Mouse (Mus musculus): ENCODE data around the gene Arhgap1. TPM values are rescaled to one million over a fixed set of nuclear protein-coding genes. Genes with fewer than 3 reads are reported as not detected.
A peak's percentile ranks its signal among the peaks of the same experiment; 100 is the strongest.

Gene Arhgap1
- total RNA-seq, 2 experiments from 2014 or later = 65.8 to 68.0 TPM

- peak; percentile 40 to 57 for DNase-seq (ENCODE audit: low spot score in 2 of 2)
These were observed 46.0 kb downstream of the Arhgap1 start for GRCm38 (mm10) chr2:91695436-91696224.

- DNase-seq (ENCODE audit: low spot score in 2 of 2) = no peak
These were observed 46.5 kb downstream of the Arhgap1 start for GRCm38 (mm10) chr2:91696225-91696590.

- DNase-seq (ENCODE audit: low spot score in 2 of 2) = no peak
These were observed 49.6 kb downstream of the Arhgap1 start for GRCm38 (mm10) chr2:91699225-91699624.

- DNase-seq (ENCODE audit: low spot score in 2 of 2) = no peak
These were observed 51.7 kb downstream of the Arhgap1 start for GRCm38 (mm10) chr2:91701366-91701765.

GRCm38 (mm10) chr2:91705736-91706135, 56.1 kb downstream of the Arhgap1 start:
- DNase-seq (ENCODE audit: low spot score in 2 of 2) = no peak

- DNase-seq (ENCODE audit: low spot score in 2 of 2) = no peak
These were observed 56.8 kb downstream of the Arhgap1 start for GRCm38 (mm10) chr2:91706456-91706855.

- no peak for DNase-seq (ENCODE audit: low spot score in 2 of 2)
These were observed 58.7 kb downstream of the Arhgap1 start for GRCm38 (mm10) chr2:91708361-91708760.

GRCm38 (mm10) chr2:91710272-91711234, 60.9 kb downstream of the Arhgap1 start, which contains the start of the genes Atg13 and Harbi1:
Atg13 (minus strand) TSS chr2:91710576.
Harbi1 (plus strand) TSS chr2:91710852.
- DNase-seq (ENCODE audit: low spot score in 2 of 2) = peak; percentile 88 to 94

- no peak for DNase-seq (ENCODE audit: low spot score in 2 of 2)
These were observed 61.7 kb downstream of the Arhgap1 start for GRCm38 (mm10) chr2:91711256-91711925.

GRCm38 (mm10) chr2:91714921-91715320, 65.3 kb downstream of the Arhgap1 start:
- no peak for DNase-seq (ENCODE audit: low spot score in 2 of 2)

- DNase-seq (ENCODE audit: low spot score in 2 of 2) = no peak
These were observed 68.6 kb downstream of the Arhgap1 start for GRCm38 (mm10) chr2:91718276-91718675.

Other genes starting within 250 kb of the Arhgap1 start
- 100 to 1,000 TPM in 1 of 2 experiments, 10 to 100 TPM in 1; 90.8 to 106 TPM for gene 1110051M20Rik, start 205.2 kb upstream of the Arhgap1 start, total RNA-seq (2021)
- 10 to 100 TPM; 38.0 to 40.2 TPM for gene Lrp4, start 192.3 kb upstream of the Arhgap1 start, total RNA-seq (2021)
- gene Ckap5, start 123.1 kb upstream of the Arhgap1 start, total RNA-seq (2021) = 100 to 1,000 TPM; 112 to 120 TPM
- under 1 TPM in 1 of 2 experiments, not detected in 1; 0.25 TPM for gene F2, start 13.4 kb upstream of the Arhgap1 start, total RNA-seq (2021)
- 10 to 100 TPM; 11.1 to 13.0 TPM for gene Zfp408, start 69 bp upstream of the Arhgap1 start, total RNA-seq (2021)
- gene Atg13, start 60.7 kb downstream of the Arhgap1 start, total RNA-seq (2021) = 10 to 100 TPM; 57.2 to 59.5 TPM
- 1 to 10 TPM; 7.5 to 8.5 TPM for gene Harbi1, start 61.0 kb downstream of the Arhgap1 start, total RNA-seq (2021)
- 10 to 100 TPM; 45.5 to 49.1 TPM for gene Ambra1, start 80.3 kb downstream of the Arhgap1 start, total RNA-seq (2021)

Measured in layer of hippocampus, postnatal 14 days (tissue).